ENCODE assay signal across 8 mouse cellular contexts in the genomic region with DNA sequence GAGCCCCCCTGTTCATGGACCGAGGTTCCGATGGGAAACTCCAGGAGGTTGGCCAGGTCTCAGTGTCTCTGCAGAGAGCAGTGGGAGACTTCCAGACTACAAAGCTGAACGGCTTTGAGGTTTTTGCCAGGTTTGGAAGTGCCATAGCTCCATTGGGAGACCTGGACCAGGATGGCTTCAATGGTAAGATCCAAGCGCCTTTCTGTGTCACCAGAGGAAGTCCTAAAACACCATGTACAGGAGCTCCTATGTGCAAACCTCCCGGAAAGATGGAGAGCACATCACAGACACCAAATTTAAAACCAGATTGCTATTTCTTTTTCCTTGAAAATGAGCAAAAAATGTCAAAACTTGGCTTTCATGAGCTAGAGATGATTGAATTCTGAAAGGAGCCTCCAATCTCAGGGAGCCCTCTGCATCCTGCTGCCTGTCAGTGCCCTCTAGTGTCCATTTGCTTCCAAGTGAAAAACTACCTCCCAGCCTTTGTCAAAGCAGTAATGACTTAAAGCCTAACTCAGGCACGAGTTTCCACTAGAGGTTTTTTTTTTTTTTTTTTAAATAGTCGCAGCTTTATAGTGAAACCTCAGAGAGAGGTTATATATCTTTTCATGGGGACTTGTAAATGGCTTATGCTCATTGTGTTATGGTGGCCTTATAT. TPM values are rescaled to one million over a fixed set of nuclear protein-coding genes. Genes with fewer than 3 reads are reported as not detected.
DNase-seq lines count a peak whose midpoint lies in the region; ATAC-seq and TF ChIP-seq lines count a peak whose summit lies in the region.

No protein-coding gene starts in this region.

- no peaks in the 10 kb centered on the region for H3K27me3 ChIP-seq in hindbrain, embryonic 10.5 days (ENCODE audit: insufficient read depth, poor library complexity, severe bottlenecking)
- H3K27me3 ChIP-seq in hindbrain, embryonic 16.5 days (replicated peaks; ENCODE audit: control insufficient read depth, insufficient read depth, low read length), result no peaks in the 10 kb centered on the region
- no peaks in the 10 kb centered on the region for H3K27me3 ChIP-seq in kidney, embryonic 14.5 days (ENCODE audit: control insufficient read depth, insufficient read depth, low read length)
- H3K27me3 ChIP-seq in liver, embryonic 14.5 days (ENCODE audit: control insufficient read depth, insufficient read depth, low read length), result no peaks in the 10 kb centered on the region
- H3K27me3 ChIP-seq in small intestine, adult 2 months (ENCODE audit: control insufficient read depth, insufficient read depth, low read length), result no peaks in the 10 kb centered on the region

- TF ChIP-seq EP300 in liver, embryonic 14.5 days (IDR thresholded peaks at IDR 0.05; ENCODE audit: low read depth), result no peak

- ATAC-seq in hindbrain, embryonic 16.5 days, result no peak; the same call in 1 of the 2 replicates
- peak; percentile 72; the same call in 1 of the 2 replicates for ATAC-seq in kidney, embryonic 14.5 days (ENCODE audit: low FRiP score, low TSS enrichment)
- ATAC-seq in liver, embryonic 14.5 days (ENCODE audit: insufficient read depth), result no peak

- peaks cover 56% of the 10 kb centered on the region for H3K36me3 ChIP-seq in hindbrain, embryonic 10.5 days
- no peaks in the 10 kb centered on the region for H3K36me3 ChIP-seq in hindbrain, embryonic 16.5 days (ENCODE audit: control insufficient read depth, insufficient read depth, low read length)
- H3K36me3 ChIP-seq in kidney, embryonic 14.5 days (ENCODE audit: control insufficient read depth, insufficient read depth, low read length), result peaks cover 60% of the 10 kb centered on the region
- H3K36me3 ChIP-seq in liver, embryonic 14.5 days (replicated peaks; ENCODE audit: control insufficient read depth, insufficient read depth, low read depth), result no peaks in the 10 kb centered on the region
- peaks cover 23% of the 10 kb centered on the region for H3K36me3 ChIP-seq in small intestine, adult 2 months (ENCODE audit: control insufficient read depth, insufficient read depth, low read length)

- no peak overlapping the region for H3K4me3 ChIP-seq in hindbrain, embryonic 10.5 days
- no peak overlapping the region for H3K4me3 ChIP-seq in hindbrain, embryonic 16.5 days (ENCODE audit: low read length)
- no peak overlapping the region for H3K4me3 ChIP-seq in kidney, embryonic 14.5 days (ENCODE audit: low read length)
- H3K4me3 ChIP-seq in liver, embryonic 14.5 days (ENCODE audit: insufficient read depth in 1 of 2, low read depth in 2 of 2, low read length in 2 of 2), result no peak overlapping the region
- no peak overlapping the region for H3K4me3 ChIP-seq in small intestine, adult 2 months (ENCODE audit: low read depth, low read length)

- no peaks in the 10 kb centered on the region for H3K9me3 ChIP-seq in hindbrain, embryonic 10.5 days
- H3K9me3 ChIP-seq in hindbrain, embryonic 16.5 days (ENCODE audit: control insufficient read depth, low read length), result no peaks in the 10 kb centered on the region
- no peaks in the 10 kb centered on the region for H3K9me3 ChIP-seq in kidney, embryonic 14.5 days (ENCODE audit: control insufficient read depth, low read length)
- no peaks in the 10 kb centered on the region for H3K9me3 ChIP-seq in liver, embryonic 14.5 days (ENCODE audit: control insufficient read depth, low read length)

- H3K27ac ChIP-seq in hindbrain, embryonic 10.5 days, result no peak overlapping the region
- no peak overlapping the region for H3K27ac ChIP-seq in hindbrain, embryonic 16.5 days (ENCODE audit: low read depth, low read length)
- no peak overlapping the region for H3K27ac ChIP-seq in kidney, embryonic 14.5 days (ENCODE audit: low read depth, low read length)
- H3K27ac ChIP-seq in liver, embryonic 14.5 days, result no peak overlapping the region
- H3K27ac ChIP-seq in small intestine, adult 2 months (ENCODE audit: insufficient read depth, low read depth, low read length), result no peak overlapping the region

- peak; percentile 42 for DNase-seq in hindbrain, embryonic 10.5 days (ENCODE audit: low spot score)
- DNase-seq in NIH3T3 (ENCODE audit: low read depth), result peak; percentile 86
- peak; percentile 58 for DNase-seq in cerebellum, adult 9-11 months
- DNase-seq in gastrocnemius, adult 18-20 months (ENCODE audit: low spot score), result peak; percentile 72
- peak in 1 of 3 experiments; percentile 20 for DNase-seq in liver, embryonic 14.5 days (ENCODE audit: low read depth in 3 of 3, low spot score in 3 of 3)

- H3K9ac ChIP-seq in hindbrain, embryonic 16.5 days (ENCODE audit: low read depth, low read length), result no peak overlapping the region
- H3K9ac ChIP-seq in kidney, embryonic 14.5 days (ENCODE audit: low read depth, low read length), result no peak overlapping the region
- H3K9ac ChIP-seq in liver, embryonic 14.5 days (replicated peaks), result no peak overlapping the region

- no peak overlapping the region for H3K4me2 ChIP-seq in hindbrain, embryonic 16.5 days (ENCODE audit: low read length)
- H3K4me2 ChIP-seq in kidney, embryonic 14.5 days (replicated peaks; ENCODE audit: low read depth, low read length), result no peak overlapping the region
- H3K4me2 ChIP-seq in liver, embryonic 14.5 days (ENCODE audit: low read depth), result no peak overlapping the region

- whole genome bisulfite sequencing in hindbrain, embryonic 10.5 days, result 64% methylated on average over 7 of the region's 7 CpGs
- WGBS in hindbrain, embryonic 16.5 days, result 63% methylated on average over 7 of the region's 7 CpGs
- 60% methylated on average over 7 of the region's 7 CpGs for WGBS in kidney, embryonic 14.5 days
- 45% methylated on average over 7 of the region's 7 CpGs for WGBS in liver, embryonic 14.5 days (ENCODE audit: insufficient replicate concordance)
- 59% methylated on average over 7 of the region's 7 CpGs for WGBS in small intestine, adult 2 months

- H3K4me1 ChIP-seq in hindbrain, embryonic 10.5 days (replicated peaks), result no peaks in the 10 kb centered on the region
- H3K4me1 ChIP-seq in hindbrain, embryonic 16.5 days (ENCODE audit: control insufficient read depth, insufficient read depth, low read depth, low read length), result no peaks in the 10 kb centered on the region
- no peaks in the 10 kb centered on the region for H3K4me1 ChIP-seq in kidney, embryonic 14.5 days (ENCODE audit: control insufficient read depth, insufficient read depth, low read length)
- H3K4me1 ChIP-seq in liver, embryonic 14.5 days (replicated peaks; ENCODE audit: control insufficient read depth in 2 of 2, insufficient read depth in 2 of 2, low read length in 1 of 2), result no peaks in the 10 kb centered on the region; a peak in 1 of 4 replicates
- H3K4me1 ChIP-seq in small intestine, adult 2 months (ENCODE audit: control insufficient read depth, insufficient read depth, insufficient read length, low read length), result no peaks in the 10 kb centered on the region

- peak; percentile 62 for TF ChIP-seq CTCF in liver, embryonic 14.5 days (IDR thresholded peaks at IDR 0.05; ENCODE audit: low read depth)
- TF ChIP-seq CTCF in small intestine, adult 2 months (IDR thresholded peaks at IDR 0.05; ENCODE audit: extremely low read depth, insufficient read length, insufficient replicate concordance, low read depth, low read length), result peak; percentile 85; the same call in 1 of the 2 replicates

- TF ChIP-seq POLR2A in small intestine, adult 2 months (IDR thresholded peaks at IDR 0.05; ENCODE audit: low read depth, low read length), result no peak

RNA-seq across cellular contexts. Expression of gene Fam171b, which starts 41.2 kb away (rescaled TPM):
- polyA plus RNA-seq in hindbrain, embryonic 10.5 days (2016; fragmentation: Nextera tagmentation; extraction: Ambion mirVana), result 23.8 and 29.1 TPM in 2 replicates
- 77.1 and 80.4 TPM in 2 replicates for polyA plus RNA-seq in hindbrain, embryonic 16.5 days (2015; fragmentation: Nextera tagmentation; extraction: Ambion mirVana)
- 1 to 10 TPM in 1 of 2 experiments, under 1 TPM in 1; 1.00 to 1.6 TPM for total RNA-seq in gastrocnemius, adult 18-20 months (2021)
- 5.3 and 5.5 TPM in 2 replicates for polyA plus RNA-seq in kidney, embryonic 14.5 days (2014; fragmentation: Nextera tagmentation; extraction: Ambion mirVana)
- 0.11 TPM in 2 replicates for polyA plus RNA-seq in liver, embryonic 14.5 days (2012; rRNA removed)
- 0.06 and 0.15 TPM in 2 replicates for polyA plus RNA-seq in liver, embryonic 14.5 days (2014; fragmentation: Nextera tagmentation; extraction: Ambion mirVana)
- polyA plus RNA-seq in small intestine, adult 2 months (2012; rRNA removed), result 0.14 and 0.39 TPM in 2 replicates

RNA-seq across cellular contexts. Expression of gene Itgav, which starts 47.1 kb away (rescaled TPM):
- polyA plus RNA-seq in hindbrain, embryonic 10.5 days (2016; fragmentation: Nextera tagmentation; extraction: Ambion mirVana), result 31.8 and 32.4 TPM in 2 replicates
- 17.1 and 24.7 TPM in 2 replicates for polyA plus RNA-seq in hindbrain, embryonic 16.5 days (2015; fragmentation: Nextera tagmentation; extraction: Ambion mirVana)
- total RNA-seq in gastrocnemius, adult 18-20 months (2021), result 10 to 100 TPM; 36.8 to 50.6 TPM
- polyA plus RNA-seq in kidney, embryonic 14.5 days (2014; fragmentation: Nextera tagmentation; extraction: Ambion mirVana), result 117 and 125 TPM in 2 replicates
- polyA plus RNA-seq in liver, embryonic 14.5 days (2012; rRNA removed), result 3.1 and 4.1 TPM in 2 replicates
- polyA plus RNA-seq in liver, embryonic 14.5 days (2014; fragmentation: Nextera tagmentation; extraction: Ambion mirVana), result 11.2 and 13.1 TPM in 2 replicates
- polyA plus RNA-seq in small intestine, adult 2 months (2012; rRNA removed), result 36.1 and 43.9 TPM in 2 replicates
